Mouse (Mus musculus): Measurements from ENCODE around the gene Olfr547. TPM values are rescaled to one million over a fixed set of nuclear protein-coding genes. Genes with fewer than 3 reads are reported as not detected.
A peak's percentile ranks its signal among the peaks of the same experiment; 100 is the strongest.
"Not testable (repeated sequence)": the region's sequence is repeated elsewhere in the genome, so short reads cannot be mapped to it uniquely, and the experiment has no call there.

Olfr547 gene
- not detected in 2 replicates for polyA plus RNA-seq (2015; fragmentation: Nextera tagmentation; extraction: Ambion mirVana)

GRCm38 (mm10) chr7:102534449-102534848 lies at the start of gene Olfr547:
Gene Olfr547 (plus strand): TSS chr7:102534749.
- ATAC-seq (ENCODE audit: low read depth): no peak
- H3K4me2 ChIP-seq: no peak within 1 kb of the TSS
- H3K4me1 ChIP-seq (replicated peaks): no peaks in the 10 kb centered on the region
- no peak within 1 kb of the TSS for H3K9ac ChIP-seq
- no peaks in the 10 kb centered on the region for H3K27me3 ChIP-seq
- H3K9me3 ChIP-seq: no peaks in the 10 kb centered on the region
- no peak within 1 kb of the TSS for H3K27ac ChIP-seq (replicated peaks)
- no peak within 1 kb of the TSS for H3K4me3 ChIP-seq
- no peaks in the 10 kb centered on the region for H3K36me3 ChIP-seq
- 81% methylated on average over 1 of the region's 1 CpGs for WGBS

- H3K4me1 ChIP-seq (replicated peaks); H3K4me3 ChIP-seq; H3K9ac ChIP-seq; H3K27me3 ChIP-seq; H3K4me2 ChIP-seq; ATAC-seq (ENCODE audit: low read depth); H3K27ac ChIP-seq (replicated peaks); H3K9me3 ChIP-seq; H3K36me3 ChIP-seq: not testable (repeated sequence)
- WGBS: 75% methylated on average over 6 of the region's 8 CpGs
Observed at GRCm38 (mm10) chr7:102484766-102485165, 49.8 kb upstream of the Olfr547 start.

- H3K4me3 ChIP-seq: no peak overlapping the region
- no peak overlapping the region for H3K27ac ChIP-seq (replicated peaks)
- H3K36me3 ChIP-seq: no peaks in the 10 kb centered on the region
- 93% methylated on average over 1 of the region's 1 CpGs for WGBS
- no peaks in the 10 kb centered on the region for H3K9me3 ChIP-seq
- ATAC-seq (ENCODE audit: low read depth): no peak
- no peak overlapping the region for H3K4me2 ChIP-seq
- no peaks in the 10 kb centered on the region for H3K27me3 ChIP-seq
- H3K4me1 ChIP-seq (replicated peaks): no peaks in the 10 kb centered on the region
- H3K9ac ChIP-seq: no peak overlapping the region
Observed at GRCm38 (mm10) chr7:102486105-102486504, 48.4 kb upstream of the Olfr547 start.

- ATAC-seq (ENCODE audit: low read depth): no peak
- no peak within 1 kb of the TSS for H3K4me2 ChIP-seq
- 71% methylated on average over 1 of the region's 1 CpGs for WGBS
- no peaks in the 10 kb centered on the region for H3K4me1 ChIP-seq (replicated peaks)
- no peak within 1 kb of the TSS for H3K27ac ChIP-seq (replicated peaks)
- H3K9me3 ChIP-seq: no peaks in the 10 kb centered on the region
- H3K36me3 ChIP-seq: no peaks in the 10 kb centered on the region
- H3K27me3 ChIP-seq: no peaks in the 10 kb centered on the region
- H3K9ac ChIP-seq: no peak within 1 kb of the TSS
- no peak within 1 kb of the TSS for H3K4me3 ChIP-seq
Observed at GRCm38 (mm10) chr7:102488161-102488560, 46.4 kb upstream of the Olfr547 start, which contains the start of gene Olfr544. Gene Olfr544 (minus strand): TSS chr7:102488313.

- not testable (repeated sequence) for ATAC-seq (ENCODE audit: low read depth); H3K9me3 ChIP-seq; H3K27ac ChIP-seq (replicated peaks); H3K4me2 ChIP-seq; H3K4me3 ChIP-seq; H3K4me1 ChIP-seq (replicated peaks); H3K27me3 ChIP-seq; H3K9ac ChIP-seq; H3K36me3 ChIP-seq
- WGBS: 60% methylated on average over 7 of the region's 7 CpGs
Observed at GRCm38 (mm10) chr7:102494416-102494815, 40.1 kb upstream of the Olfr547 start.

GRCm38 (mm10) chr7:102499473-102499872 lies 35.1 kb upstream of the Olfr547 start, which contains the start of gene Olfr545:
Gene Olfr545 (minus strand): TSS chr7:102499573.
- no peak for ATAC-seq (ENCODE audit: low read depth)
- WGBS: 71% methylated on average over 3 of the region's 3 CpGs
- Histone ChIP-seq H3K9ac (no peak within 1 kb of the TSS), H3K9me3 (no peaks in the 10 kb centered on the region), H3K36me3 (no peaks in the 10 kb centered on the region), H3K27ac (replicated peaks) (no peak within 1 kb of the TSS), H3K4me2 (no peak within 1 kb of the TSS), H3K4me3 (no peak within 1 kb of the TSS), H3K4me1 (replicated peaks) (no peaks in the 10 kb centered on the region), H3K27me3 (no peaks in the 10 kb centered on the region)

- 87% methylated on average over 5 of the region's 5 CpGs for WGBS
- no peak overlapping the region for H3K9ac ChIP-seq
- no peaks in the 10 kb centered on the region for H3K4me1 ChIP-seq (replicated peaks)
- H3K27me3 ChIP-seq: no peaks in the 10 kb centered on the region
- H3K4me3 ChIP-seq: no peak overlapping the region
- ATAC-seq (ENCODE audit: low read depth): no peak
- no peaks in the 10 kb centered on the region for H3K36me3 ChIP-seq
- H3K4me2 ChIP-seq: no peak overlapping the region
- no peaks in the 10 kb centered on the region for H3K9me3 ChIP-seq
- no peak overlapping the region for H3K27ac ChIP-seq (replicated peaks)
Observed at GRCm38 (mm10) chr7:102501986-102502385, 32.6 kb upstream of the Olfr547 start.

- peak; percentile 85 for ATAC-seq (ENCODE audit: low read depth)
- Histone ChIP-seq H3K27ac (replicated peaks) (no peak overlapping the region), H3K36me3 (no peaks in the 10 kb centered on the region), H3K9ac (no peak overlapping the region), H3K4me1 (replicated peaks) (no peaks in the 10 kb centered on the region), H3K4me3 (no peak overlapping the region), H3K27me3 (no peaks in the 10 kb centered on the region), H3K4me2 (no peak overlapping the region), H3K9me3 (no peaks in the 10 kb centered on the region)
- 56% methylated on average over 3 of the region's 3 CpGs for WGBS
Observed at GRCm38 (mm10) chr7:102506848-102507247, 27.7 kb upstream of the Olfr547 start.

GRCm38 (mm10) chr7:102508066-102508465 lies 26.5 kb upstream of the Olfr547 start:
- WGBS: 88% methylated on average over 9 of the region's 9 CpGs
- H3K4me3 ChIP-seq: no peak overlapping the region
- no peak overlapping the region for H3K9ac ChIP-seq
- no peak for ATAC-seq (ENCODE audit: low read depth)
- no peaks in the 10 kb centered on the region for H3K27me3 ChIP-seq
- no peaks in the 10 kb centered on the region for H3K9me3 ChIP-seq
- no peak overlapping the region for H3K27ac ChIP-seq (replicated peaks)
- H3K36me3 ChIP-seq: no peaks in the 10 kb centered on the region
- no peak overlapping the region for H3K4me2 ChIP-seq
- 0 out of 2 replicates have a peak, but pooled peaks cover 4% of the 10 kb centered on the region for H3K4me1 ChIP-seq (replicated peaks)

GRCm38 (mm10) chr7:102508666-102509065 lies 25.9 kb upstream of the Olfr547 start:
- 91% methylated on average over 6 of the region's 6 CpGs for WGBS
- Histone ChIP-seq H3K36me3 (no peaks in the 10 kb centered on the region), H3K4me1 (replicated peaks) (0 out of 2 replicates have a peak, but pooled peaks cover 10% of the 10 kb centered on the region), H3K9me3 (no peaks in the 10 kb centered on the region), H3K27ac (replicated peaks) (no peak overlapping the region), H3K4me3 (no peak overlapping the region), H3K9ac (no peak overlapping the region), H3K27me3 (peaks cover under 1% of the 10 kb centered on the region; the same call in 1 of the 2 replicates), H3K4me2 (no peak overlapping the region)
- ATAC-seq (ENCODE audit: low read depth): no peak

GRCm38 (mm10) chr7:102509726-102510125 lies 24.8 kb upstream of the Olfr547 start:
- Histone ChIP-seq H3K36me3 (no peaks in the 10 kb centered on the region), H3K9me3 (no peaks in the 10 kb centered on the region), H3K9ac (no peak overlapping the region), H3K4me2 (no peak overlapping the region), H3K27ac (replicated peaks) (no peak overlapping the region), H3K27me3 (peaks cover 11% of the 10 kb centered on the region), H3K4me1 (replicated peaks) (0 out of 2 replicates have a peak, but pooled peaks cover 11% of the 10 kb centered on the region), H3K4me3 (no peak overlapping the region)
- ATAC-seq (ENCODE audit: low read depth): no peak
- WGBS: 63% methylated on average over 7 of the region's 7 CpGs

- 89% methylated on average over 10 of the region's 10 CpGs for WGBS
Observed at GRCm38 (mm10) chr7:102511927-102512326, 22.6 kb upstream of the Olfr547 start.

GRCm38 (mm10) chr7:102512814-102513435 lies 21.6 kb upstream of the Olfr547 start:
- peak overlapping the region; percentile 81 for H3K9ac ChIP-seq
- H3K4me3 ChIP-seq: peak overlapping the region; percentile 53
- H3K36me3 ChIP-seq: no peaks in the 10 kb centered on the region
- no peaks in the 10 kb centered on the region for H3K9me3 ChIP-seq
- WGBS: under 1% methylated on average over 54 of the region's 54 CpGs
- peaks cover 14% of the 10 kb centered on the region for H3K27me3 ChIP-seq
- H3K27ac ChIP-seq (replicated peaks): no peak overlapping the region
- H3K4me1 ChIP-seq (replicated peaks): 0 out of 2 replicates have a peak, but pooled peaks cover 14% of the 10 kb centered on the region
- peak overlapping the region; percentile 82 for H3K4me2 ChIP-seq
- peak; percentile 98 for ATAC-seq (ENCODE audit: low read depth)

More at GRCm38 (mm10) chr7:102511927-102512326, 22.6 kb upstream of the Olfr547 start:
- 0 out of 2 replicates have a peak, but pooled peaks cover 14% of the 10 kb centered on the region for H3K4me1 ChIP-seq (replicated peaks)
- no peak overlapping the region for H3K27ac ChIP-seq (replicated peaks)
- no peaks in the 10 kb centered on the region for H3K9me3 ChIP-seq
- no peak overlapping the region for H3K9ac ChIP-seq
- peaks cover 14% of the 10 kb centered on the region for H3K27me3 ChIP-seq
- H3K4me2 ChIP-seq: no peak overlapping the region
- H3K4me3 ChIP-seq: no peak overlapping the region
- no peaks in the 10 kb centered on the region for H3K36me3 ChIP-seq
- ATAC-seq (ENCODE audit: low read depth): no peak
